Mouse (Mus musculus) ZHBTc4 (cell line): ENCODE measurements at regions not wholly inside any gene's neighbourhood (a gene's known extent, or its start where the extent isn't known, plus 50 kb on each side); places are given as distances from the start of the nearest gene placed in this dataset.
"Not testable (repeated sequence)": the region's sequence is repeated elsewhere in the genome, so short reads cannot be mapped to it uniquely, and the experiment has no call there.

ENCODE experiments used
- DNase-seq: peaks from one replicate; pipeline ENCODE4 v3.0.0-alpha.2; 2011; ENCODE audit warnings: low read depth, low spot score

- DNase-seq, result no peak
Observed at GRCm38 (mm10) chr10:48582006-48582405, 1206.6 kb downstream of the Grik2 start.

GRCm38 (mm10) chr10:48581081-48581480 is 1207.5 kb downstream of the Grik2 start:
- no peak for DNase-seq

- DNase-seq, result no peak
Observed at GRCm38 (mm10) chr10:48572600-48572999, 1216.0 kb downstream of the Grik2 start.

GRCm38 (mm10) chr10:48549791-48550190 is 1238.8 kb downstream of the Grik2 start:
- DNase-seq, result not testable (repeated sequence)

GRCm38 (mm10) chr10:48522258-48522657 is 1266.3 kb downstream of the Grik2 start:
- no peak for DNase-seq

GRCm38 (mm10) chr10:48472927-48473326 is 1315.6 kb downstream of the Grik2 start:
- DNase-seq, result no peak

GRCm38 (mm10) chr10:48443739-48444342 is 1344.7 kb downstream of the Grik2 start:
- DNase-seq, result no peak

GRCm38 (mm10) chr10:48433287-48433686 is 1355.3 kb downstream of the Grik2 start:
- no peak for DNase-seq

GRCm38 (mm10) chr10:48425501-48425900 is 1363.1 kb downstream of the Grik2 start:
- no peak for DNase-seq

- peak; percentile 23 for DNase-seq
Observed at GRCm38 (mm10) chr10:48405071-48405470, 1383.5 kb downstream of the Grik2 start.
